Mouse (Mus musculus): ENCODE measurements around the gene Il17re. TPM values are rescaled to one million over a fixed set of nuclear protein-coding genes. Genes with fewer than 3 reads are reported as not detected.

Il17re gene
- polyA plus RNA-seq, 1 experiment from 2014 or later = 16.2 TPM

DNA sequence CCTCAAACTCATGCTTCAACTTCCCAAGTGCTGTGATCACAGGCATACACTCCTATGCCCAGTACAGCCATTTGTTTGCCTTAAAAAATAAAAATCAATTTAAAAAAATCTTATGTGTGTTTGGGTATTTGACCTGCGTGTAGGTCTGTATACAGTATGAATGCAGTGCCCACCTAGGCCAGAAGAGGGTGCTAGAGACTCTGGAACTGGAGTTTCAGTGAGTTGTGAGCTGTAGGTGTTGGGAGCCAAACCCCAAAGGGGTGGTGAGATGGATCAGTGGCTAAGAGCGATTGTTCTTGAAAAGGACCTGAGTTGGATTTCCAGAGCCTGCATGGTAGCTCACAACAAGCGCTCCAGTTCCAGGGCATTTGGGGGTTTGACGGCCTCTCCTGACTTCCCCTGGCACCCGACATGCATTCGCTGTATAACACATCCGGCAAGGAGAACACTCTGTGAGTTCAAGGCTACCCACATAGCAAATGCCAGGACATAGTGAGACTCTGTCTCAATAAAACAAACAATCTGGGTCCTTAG is 17.1 kb upstream of the Il17re start:
- TF ChIP-seq CTCF (IDR thresholded peaks at IDR 0.05) = peak; percentile 88
- TF ChIP-seq EP300 (IDR thresholded peaks at IDR 0.05) = no peak
- Histone ChIP-seq H3K36me3 (ENCODE audit: insufficient read depth, low read length) (no peaks in the 10 kb centered on the region), H3K9me3 (ENCODE audit: low read length) (no peaks in the 10 kb centered on the region), H3K4me3 (ENCODE audit: low read depth, low read length) (no peak overlapping the region), H3K4me1 (ENCODE audit: insufficient read depth, low read depth, low read length) (0 out of 2 replicates have a peak, but pooled peaks cover 5% of the 10 kb centered on the region), H3K27ac (ENCODE audit: low read length) (no peak overlapping the region), H3K4me2 (replicated peaks; ENCODE audit: low read depth, low read length) (no peak overlapping the region), H3K27me3 (replicated peaks; ENCODE audit: insufficient read depth, low read length) (no peaks in the 10 kb centered on the region), H3K9ac (replicated peaks; ENCODE audit: low read depth) (no peak overlapping the region)
- ATAC-seq = peak; percentile 53; the same call in 1 of the 2 replicates
- WGBS = 52% methylated on average over 7 of the region's 7 CpGs
- peak; percentile 85 for DNase-seq (ENCODE audit: low spot score)

DNA sequence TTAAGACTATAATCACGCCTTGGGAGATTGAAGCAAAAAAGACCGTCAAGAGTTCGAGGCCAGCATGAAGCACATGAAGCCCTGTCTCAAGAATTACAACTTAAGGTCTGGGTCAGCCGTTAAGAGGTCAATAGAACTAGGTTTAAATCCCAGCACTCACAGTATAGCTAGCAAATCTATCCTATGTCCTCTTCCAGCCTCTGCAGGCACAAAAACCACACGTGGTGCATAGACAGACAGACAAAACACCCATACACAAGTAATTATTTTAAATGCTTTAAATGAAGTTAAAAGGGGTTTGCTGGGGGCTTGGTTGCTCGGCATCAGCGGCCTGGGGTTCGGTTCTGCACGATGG is 16.2 kb upstream of the Il17re start:
- TF ChIP-seq EP300 (IDR thresholded peaks at IDR 0.05) = no peak
- TF ChIP-seq CTCF (IDR thresholded peaks at IDR 0.05) = no peak
- Histone ChIP-seq H3K4me2 (replicated peaks; ENCODE audit: low read depth, low read length) (peak overlapping the region; percentile 92), H3K27me3 (replicated peaks; ENCODE audit: insufficient read depth, low read length) (no peaks in the 10 kb centered on the region), H3K9me3 (ENCODE audit: low read length) (no peaks in the 10 kb centered on the region), H3K9ac (replicated peaks; ENCODE audit: low read depth) (peak overlapping the region; percentile 83), H3K36me3 (ENCODE audit: insufficient read depth, low read length) (no peaks in the 10 kb centered on the region), H3K4me1 (ENCODE audit: insufficient read depth, low read depth, low read length) (0 out of 2 replicates have a peak, but pooled peaks cover 5% of the 10 kb centered on the region), H3K4me3 (ENCODE audit: low read depth, low read length) (peak overlapping the region; percentile 91), H3K27ac (ENCODE audit: low read length) (no peak overlapping the region)
- WGBS = 42% methylated on average over 9 of the region's 9 CpGs
- DNase-seq (ENCODE audit: low spot score) (no peak), ATAC-seq (no peak)

DNA sequence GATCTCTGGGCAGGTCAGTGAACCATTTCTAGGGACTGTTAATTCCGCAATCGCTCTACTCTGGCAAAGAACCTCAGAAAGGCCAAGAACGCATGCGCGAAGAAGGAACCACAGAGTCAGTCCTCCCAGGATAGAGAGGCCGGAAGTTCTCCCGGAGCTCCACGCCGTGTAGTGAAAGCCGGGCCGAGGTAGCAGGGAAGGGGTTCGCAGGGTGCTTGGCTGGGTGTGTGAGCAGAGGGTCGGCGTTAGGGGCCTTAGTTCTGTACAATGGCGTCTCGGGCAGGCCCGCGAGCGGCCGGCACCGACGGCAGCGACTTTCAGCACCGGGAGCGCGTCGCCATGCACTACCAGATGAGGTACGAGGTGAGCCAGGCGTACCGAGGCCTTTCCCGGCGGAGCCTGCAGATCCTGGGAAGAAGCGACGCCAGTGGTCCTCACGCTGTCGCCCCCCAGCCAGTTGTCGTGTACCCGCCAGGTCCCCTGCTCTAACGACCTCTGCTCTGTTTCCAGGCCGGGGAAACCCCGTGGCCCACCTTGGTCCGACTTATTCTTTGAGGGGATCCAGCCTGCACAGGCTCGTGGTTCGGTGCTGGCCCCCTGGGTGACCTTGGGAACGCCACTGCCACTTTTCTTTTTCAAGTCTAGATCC is 15.7 kb upstream of the Il17re start, which contains the start of gene Jagn1:
Gene Jagn1, plus strand, starts transcription at position 128 of the 649 bp plus-strand sequence.
- H3K27ac ChIP-seq (ENCODE audit: low read length) = peak within 1 kb of the TSS; percentile 74
- WGBS = under 1% methylated on average over 35 of the region's 45 CpGs
- H3K27me3 ChIP-seq (replicated peaks; ENCODE audit: insufficient read depth, low read length) = no peaks in the 10 kb centered on the region
- TF ChIP-seq CTCF (IDR thresholded peaks at IDR 0.05) (no peak), EP300 (IDR thresholded peaks at IDR 0.05) (no peak)
- H3K4me1 ChIP-seq (ENCODE audit: insufficient read depth, low read depth, low read length) = 0 out of 2 replicates have a peak, but pooled peaks cover 5% of the 10 kb centered on the region
- ATAC-seq (peak; percentile 92), DNase-seq (ENCODE audit: low spot score) (peak; percentile 95)
- H3K9ac ChIP-seq (replicated peaks; ENCODE audit: low read depth) = peak within 1 kb of the TSS; percentile 83
- no peaks in the 10 kb centered on the region for H3K9me3 ChIP-seq (ENCODE audit: low read length)
- H3K4me2 ChIP-seq (replicated peaks; ENCODE audit: low read depth, low read length) = peak within 1 kb of the TSS; percentile 92
- peak within 1 kb of the TSS; percentile 91 for H3K4me3 ChIP-seq (ENCODE audit: low read depth, low read length)
- no peaks in the 10 kb centered on the region for H3K36me3 ChIP-seq (ENCODE audit: insufficient read depth, low read length)

DNA sequence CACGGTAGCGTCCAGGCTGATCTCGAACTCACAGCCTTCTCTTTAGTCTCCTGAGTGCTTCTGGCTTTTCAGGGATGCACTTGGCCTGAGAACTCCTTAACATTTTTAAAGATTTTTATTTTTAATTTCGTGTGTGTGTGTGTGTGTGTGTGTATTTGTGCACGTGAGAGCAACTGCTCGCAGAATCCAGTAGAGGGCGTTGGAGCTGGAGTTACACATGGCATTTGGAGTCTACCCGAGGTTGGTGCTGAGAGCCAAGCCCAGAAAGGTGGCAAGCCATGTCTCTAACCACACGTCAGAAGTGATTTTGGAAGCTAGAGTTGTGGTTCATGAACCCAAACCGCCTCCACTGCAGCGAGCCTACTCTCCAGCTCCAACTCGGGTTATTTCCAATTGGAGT is 15.2 kb upstream of the Il17re start:
- ATAC-seq (no peak), DNase-seq (ENCODE audit: low spot score) (peak; percentile 29)
- Histone ChIP-seq H3K36me3 (ENCODE audit: insufficient read depth, low read length) (0 out of 2 replicates have a peak, but pooled peaks cover 3% of the 10 kb centered on the region), H3K9me3 (ENCODE audit: low read length) (no peaks in the 10 kb centered on the region), H3K9ac (replicated peaks; ENCODE audit: low read depth) (peak overlapping the region; percentile 83), H3K4me2 (replicated peaks; ENCODE audit: low read depth, low read length) (peak overlapping the region; percentile 92), H3K27ac (ENCODE audit: low read length) (0 out of 2 replicates have a peak overlapping the region, but pooled peaks have one; percentile 74), H3K4me1 (ENCODE audit: insufficient read depth, low read depth, low read length) (0 out of 2 replicates have a peak, but pooled peaks cover 5% of the 10 kb centered on the region), H3K27me3 (replicated peaks; ENCODE audit: insufficient read depth, low read length) (no peaks in the 10 kb centered on the region), H3K4me3 (ENCODE audit: low read depth, low read length) (peak overlapping the region; percentile 91)
- peak; percentile 51 for TF ChIP-seq CTCF (IDR thresholded peaks at IDR 0.05)
- no peak for TF ChIP-seq EP300 (IDR thresholded peaks at IDR 0.05)
- 43% methylated on average over 12 of the region's 12 CpGs for WGBS

DNA sequence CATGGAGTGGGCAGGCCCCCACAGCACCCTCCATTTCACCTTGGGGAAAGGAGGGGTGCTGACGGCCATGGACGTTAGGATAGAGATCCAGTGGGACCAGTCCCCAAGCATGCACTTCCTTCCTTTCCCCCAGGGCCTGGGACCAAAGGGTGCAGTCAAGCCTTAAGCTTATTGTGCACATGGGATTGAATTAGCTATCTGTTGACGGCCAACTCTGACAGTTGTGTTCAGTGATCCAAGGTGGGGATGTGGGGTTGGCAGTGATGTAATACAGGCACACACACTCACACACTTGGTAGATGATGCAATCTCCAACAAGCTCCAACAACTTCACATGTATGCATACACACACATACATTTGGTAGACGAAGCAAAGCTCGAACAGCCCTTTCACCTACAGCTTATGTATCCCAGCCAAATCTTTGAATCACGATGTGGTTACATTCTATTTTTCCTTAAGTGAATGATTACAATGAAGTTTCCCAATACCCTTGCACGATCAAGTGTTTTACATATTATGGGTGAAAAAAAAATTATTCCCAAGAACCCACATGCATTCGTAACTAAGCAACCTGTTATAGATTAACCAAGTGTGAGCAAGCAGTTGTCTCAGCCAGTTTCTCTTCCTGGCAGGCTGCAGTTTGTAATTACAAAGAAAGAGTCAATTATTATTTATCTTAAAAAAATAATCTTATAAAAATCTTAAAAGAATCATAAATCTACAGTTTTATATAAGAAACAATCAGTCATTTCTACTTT is 13.9 kb upstream of the Il17re start:
- ATAC-seq (no peak), DNase-seq (ENCODE audit: low spot score) (no peak)
- Histone ChIP-seq H3K27ac (ENCODE audit: low read length) (no peak overlapping the region), H3K4me2 (replicated peaks; ENCODE audit: low read depth, low read length) (no peak overlapping the region), H3K9ac (replicated peaks; ENCODE audit: low read depth) (no peak overlapping the region), H3K9me3 (ENCODE audit: low read length) (no peaks in the 10 kb centered on the region), H3K4me1 (ENCODE audit: insufficient read depth, low read depth, low read length) (0 out of 2 replicates have a peak, but pooled peaks cover 5% of the 10 kb centered on the region), H3K36me3 (ENCODE audit: insufficient read depth, low read length) (0 out of 2 replicates have a peak, but pooled peaks cover 3% of the 10 kb centered on the region), H3K27me3 (replicated peaks; ENCODE audit: insufficient read depth, low read length) (no peaks in the 10 kb centered on the region), H3K4me3 (ENCODE audit: low read depth, low read length) (no peak overlapping the region)
- no peak for TF ChIP-seq CTCF (IDR thresholded peaks at IDR 0.05)
- no peak for TF ChIP-seq EP300 (IDR thresholded peaks at IDR 0.05)
- WGBS = 69% methylated on average over 6 of the region's 8 CpGs

DNA sequence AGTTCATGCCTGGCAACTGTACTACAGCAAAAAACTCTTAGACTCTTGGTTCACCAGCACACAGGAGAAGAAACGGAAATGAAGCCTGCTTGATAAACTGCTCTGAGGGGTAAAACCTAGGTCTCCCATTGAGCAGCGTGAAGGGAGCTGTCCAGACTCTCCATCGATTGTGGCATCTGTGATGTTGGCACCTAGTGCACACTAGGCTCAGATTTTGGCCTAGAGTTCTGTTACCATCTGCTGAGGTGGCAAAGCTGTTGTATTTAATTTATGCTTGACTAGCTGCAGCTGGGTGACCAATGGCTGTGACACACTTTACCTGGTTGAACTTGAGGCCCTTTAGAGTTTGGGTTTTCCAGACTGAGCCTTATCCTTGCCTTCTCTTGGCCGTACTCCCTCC is 10.6 kb upstream of the Il17re start:
- no peak overlapping the region for H3K4me3 ChIP-seq (ENCODE audit: low read depth, low read length)
- no peak overlapping the region for H3K4me2 ChIP-seq (replicated peaks; ENCODE audit: low read depth, low read length)
- no peaks in the 10 kb centered on the region for H3K27me3 ChIP-seq (replicated peaks; ENCODE audit: insufficient read depth, low read length)
- H3K9me3 ChIP-seq (ENCODE audit: low read length) = no peaks in the 10 kb centered on the region
- H3K9ac ChIP-seq (replicated peaks; ENCODE audit: low read depth) = no peak overlapping the region
- H3K27ac ChIP-seq (ENCODE audit: low read length) = no peak overlapping the region
- no peak for TF ChIP-seq CTCF (IDR thresholded peaks at IDR 0.05)
- TF ChIP-seq EP300 (IDR thresholded peaks at IDR 0.05) = no peak
- H3K36me3 ChIP-seq (ENCODE audit: insufficient read depth, low read length) = 0 out of 2 replicates have a peak, but pooled peaks cover 3% of the 10 kb centered on the region
- ATAC-seq (no peak), DNase-seq (ENCODE audit: low spot score) (no peak)
- no peaks in the 10 kb centered on the region for H3K4me1 ChIP-seq (ENCODE audit: insufficient read depth, low read depth, low read length)
- WGBS = 96% methylated on average over 4 of the region's 4 CpGs
